Mouse (Mus musculus) CH12F3 (cell line): ENCODE data around the gene Agpat2.

Experiments
- in situ Hi-C: fragments of 300-500 bp; cut with MboI; formaldehyde crosslinking; loops from 2 replicates; pipeline ENCODE4 v1.14.3; 2020; ENCODE audit warnings: low sequenced_read_pairs

The Agpat2 gene

GRCm38 (mm10) chr2:26578369-26578768, 25.8 kb downstream of the Agpat2 start:
- in situ Hi-C loops = no loop called here

GRCm38 (mm10) chr2:26576462-26576861, 27.8 kb downstream of the Agpat2 start:
- in situ Hi-C loops = no loop called here

GRCm38 (mm10) chr2:26575865-26576264, 28.4 kb downstream of the Agpat2 start:
- in situ Hi-C loops = no loop called here

GRCm38 (mm10) chr2:26575378-26575777, 28.8 kb downstream of the Agpat2 start:
- in situ Hi-C loops = no loop called here

- in situ Hi-C loops = loop anchor here (25.0 kb wide), 1 partner anchor 413 kb away; no protein-coding TSS in a partner anchor
Observed at GRCm38 (mm10) chr2:26574862-26575261, 29.4 kb downstream of the Agpat2 start.

GRCm38 (mm10) chr2:26573807-26574206, 30.4 kb downstream of the Agpat2 start:
- in situ Hi-C loops = loop anchor here (25.0 kb wide), 1 partner anchor 412 kb away; no protein-coding TSS in a partner anchor

- in situ Hi-C loops = loop anchor here (25.0 kb wide), 1 partner anchor 411 kb away; no protein-coding TSS in a partner anchor
Observed at GRCm38 (mm10) chr2:26573396-26573795, 30.8 kb downstream of the Agpat2 start.

GRCm38 (mm10) chr2:26571826-26572225, 32.4 kb downstream of the Agpat2 start:
- in situ Hi-C loops = loop anchor here (25.0 kb wide), 1 partner anchor 410 kb away; no protein-coding TSS in a partner anchor

- in situ Hi-C loops = loop anchor here (25.0 kb wide), 1 partner anchor 409 kb away; no protein-coding TSS in a partner anchor
Observed at GRCm38 (mm10) chr2:26571400-26571799, 32.8 kb downstream of the Agpat2 start.

GRCm38 (mm10) chr2:26570034-26570433, 34.2 kb downstream of the Agpat2 start:
- in situ Hi-C loops = loop anchor here (25.0 kb wide), 1 partner anchor 408 kb away; no protein-coding TSS in a partner anchor

GRCm38 (mm10) chr2:26566221-26566620, 38.0 kb downstream of the Agpat2 start:
- in situ Hi-C loops = loop anchor here (10.0 to 25.0 kb wide), 2 partner anchors 241 to 404 kb away; no protein-coding TSS in a partner anchor

- in situ Hi-C loops = loop anchor here (5.0 to 25.0 kb wide), 3 partner anchors 109 to 399 kb away; no protein-coding TSS in a partner anchor
Observed at GRCm38 (mm10) chr2:26561351-26562016, 42.7 kb downstream of the Agpat2 start.

- in situ Hi-C loops = loop anchor here (5.0 to 25.0 kb wide), 3 partner anchors 108 to 398 kb away; no protein-coding TSS in a partner anchor
Observed at GRCm38 (mm10) chr2:26560506-26560905, 43.7 kb downstream of the Agpat2 start.

GRCm38 (mm10) chr2:26556535-26556993, 47.7 kb downstream of the Agpat2 start:
- in situ Hi-C loops = loop anchor here (25.0 kb wide), 1 partner anchor 394 kb away; no protein-coding TSS in a partner anchor

GRCm38 (mm10) chr2:26555076-26555475, 49.1 kb downstream of the Agpat2 start:
- in situ Hi-C loops = loop anchor here (25.0 kb wide), 1 partner anchor 393 kb away; no protein-coding TSS in a partner anchor

- in situ Hi-C loops = loop anchor here (25.0 kb wide), 1 partner anchor 392 kb away; no protein-coding TSS in a partner anchor
Observed at GRCm38 (mm10) chr2:26553904-26554303, 50.3 kb downstream of the Agpat2 start.

GRCm38 (mm10) chr2:26552066-26552465, 52.2 kb downstream of the Agpat2 start:
- in situ Hi-C loops = loop anchor here (25.0 kb wide), 1 partner anchor 390 kb away; no protein-coding TSS in a partner anchor

- in situ Hi-C loops = loop anchor here (25.0 kb wide), 1 partner anchor 389 kb away; no protein-coding TSS in a partner anchor
Observed at GRCm38 (mm10) chr2:26551446-26551845, 52.8 kb downstream of the Agpat2 start.

GRCm38 (mm10) chr2:26550777-26551176, 53.4 kb downstream of the Agpat2 start:
- in situ Hi-C loops = loop anchor here (25.0 kb wide), 1 partner anchor 388 kb away; no protein-coding TSS in a partner anchor

GRCm38 (mm10) chr2:26550205-26550604, 54.0 kb downstream of the Agpat2 start:
- in situ Hi-C loops = loop anchor here (25.0 kb wide), 1 partner anchor 388 kb away; no protein-coding TSS in a partner anchor

GRCm38 (mm10) chr2:26549801-26550200, 54.4 kb downstream of the Agpat2 start:
- in situ Hi-C loops = loop anchor here (25.0 kb wide), 1 partner anchor 388 kb away; no protein-coding TSS in a partner anchor
